Mouse (Mus musculus) T-helper 2 cell (primary cell): ENCODE results near the gene Wdr45.

Source experiments
- in situ Hi-C: fragments of 300-600 bp; cut with MboI, MseI; formaldehyde crosslinking; loops from one replicate; pipeline ENCODE4 v1.15.1; 2025; ENCODE audit warnings: high pct_unique_total_duplicates

The Wdr45 gene

DNA sequence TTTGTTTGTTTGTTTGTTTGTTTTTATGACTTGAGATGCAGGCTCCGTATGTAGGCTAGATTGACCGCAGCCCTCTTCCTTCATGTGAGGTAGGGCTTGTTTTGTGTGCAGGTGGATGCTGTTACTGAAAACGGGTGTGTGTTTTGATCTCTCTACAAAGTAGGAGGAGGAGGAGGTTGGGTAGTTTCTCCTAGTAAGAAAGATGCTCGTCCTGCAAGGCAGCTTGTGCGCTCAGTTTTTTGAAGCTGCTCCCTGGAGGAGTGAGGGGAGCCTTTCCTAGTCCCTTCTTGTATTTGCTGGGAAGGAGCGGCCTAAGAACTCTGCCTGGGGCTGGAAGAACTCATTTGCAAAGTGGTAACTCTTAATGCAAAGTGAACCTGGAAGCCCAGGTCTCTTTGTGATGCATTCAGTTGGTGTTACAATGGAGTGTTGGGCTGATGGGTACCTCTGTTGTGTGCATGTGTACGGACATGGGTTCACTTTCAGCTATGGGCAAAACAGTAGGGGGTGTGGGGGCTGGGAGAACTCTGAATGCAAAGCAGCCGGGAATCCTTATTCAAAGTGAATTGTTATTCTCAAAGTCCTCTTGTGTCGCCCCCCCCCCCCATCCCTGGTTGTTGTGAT is 50.6 kb downstream of the Wdr45 start:
- in situ Hi-C loops = no loop called here

DNA sequence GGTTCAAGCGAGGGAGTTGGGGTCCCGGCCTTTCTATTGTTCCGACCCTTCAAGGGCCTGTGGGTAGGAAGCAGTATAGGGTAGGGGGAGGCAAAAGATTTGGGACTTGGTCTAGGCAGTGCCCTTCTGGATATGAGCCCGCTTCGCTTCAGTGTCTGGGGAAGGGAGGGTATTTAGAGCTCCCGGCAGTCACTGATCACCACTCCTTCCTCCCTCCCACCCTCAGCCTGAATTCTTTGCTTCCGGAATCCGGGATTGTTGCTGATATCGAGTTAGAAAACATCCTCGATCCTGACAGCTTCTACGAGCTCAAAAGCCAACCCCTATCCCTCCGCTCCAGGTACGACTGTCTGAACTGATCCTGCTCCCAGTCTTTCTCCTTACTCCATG is 51.1 kb downstream of the Wdr45 start:
- in situ Hi-C loops = no loop called here

DNA sequence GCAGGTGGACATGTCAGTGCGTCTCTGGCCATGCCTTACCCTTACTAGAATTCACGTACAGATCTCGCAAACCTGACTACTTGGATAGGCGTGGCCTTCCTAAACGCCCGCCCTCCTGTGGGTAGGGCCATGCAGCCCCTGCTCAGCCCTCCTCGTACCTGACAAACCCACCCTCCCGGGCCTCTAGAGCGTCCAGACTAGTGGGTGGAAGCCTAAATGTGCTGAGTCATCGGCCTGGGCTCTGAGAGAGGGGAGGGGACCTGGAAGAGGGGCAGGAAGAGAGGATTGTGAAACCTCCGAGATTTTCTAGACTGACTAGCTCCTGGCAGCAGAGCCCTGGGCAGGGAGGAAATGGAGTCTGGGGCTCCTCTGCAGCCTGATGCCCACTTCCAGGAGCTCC is 51.6 kb downstream of the Wdr45 start:
- in situ Hi-C loops = no loop called here

DNA sequence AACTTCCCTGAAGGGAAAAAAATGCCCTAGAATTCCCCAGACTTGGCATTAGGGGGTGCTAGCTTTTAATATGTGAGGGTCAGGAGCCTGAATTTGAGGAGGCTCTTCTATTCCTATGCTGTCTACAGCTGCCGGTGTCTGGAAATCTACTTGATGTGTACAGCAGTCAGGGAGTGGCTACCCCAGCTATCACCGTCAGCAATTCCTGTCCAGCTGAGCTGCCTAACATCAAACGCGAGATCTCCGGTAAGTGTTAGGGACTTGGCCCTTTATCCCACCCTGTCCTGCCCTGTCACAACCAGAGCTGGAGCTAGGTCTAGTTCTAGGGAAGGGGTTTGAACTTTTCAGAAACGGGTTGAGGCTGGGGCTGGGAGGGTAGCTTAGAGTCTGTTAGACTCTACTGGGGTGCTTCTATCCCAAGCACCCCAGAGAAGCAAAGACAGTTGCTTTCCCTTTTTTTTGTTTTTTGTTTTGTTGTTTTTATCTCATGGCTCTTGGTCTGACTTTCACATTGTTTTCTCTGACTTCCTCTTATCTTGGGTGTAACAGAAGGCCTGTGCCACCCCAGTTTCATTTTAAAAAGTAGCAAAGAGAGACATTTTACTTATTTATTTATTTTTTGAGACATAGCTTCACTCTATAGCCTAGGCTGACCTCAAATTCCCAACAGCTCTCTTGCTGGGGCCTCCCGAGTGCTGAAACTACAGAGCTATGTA is 55.3 kb downstream of the Wdr45 start:
- in situ Hi-C loops = no loop called here

DNA sequence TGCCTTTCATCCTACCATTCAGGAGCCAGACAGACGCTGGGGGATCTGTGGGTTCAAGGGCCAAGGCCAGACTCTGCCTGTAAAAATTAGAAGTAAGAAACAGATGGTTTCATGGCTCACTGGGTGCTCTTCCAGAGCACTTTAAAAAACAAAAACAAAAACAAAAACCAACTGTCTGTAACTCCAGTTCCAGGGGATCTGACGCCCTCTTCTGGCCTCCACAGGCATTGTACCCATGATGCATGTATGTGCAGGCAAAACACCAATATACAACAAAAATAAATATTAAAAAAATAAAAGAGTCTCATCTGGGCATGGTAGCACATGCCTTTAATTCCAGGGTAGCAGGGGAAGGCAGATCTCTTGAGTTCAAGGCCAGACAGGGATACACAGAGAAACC is 58.6 kb downstream of the Wdr45 start:
- in situ Hi-C loops = no loop called here

DNA sequence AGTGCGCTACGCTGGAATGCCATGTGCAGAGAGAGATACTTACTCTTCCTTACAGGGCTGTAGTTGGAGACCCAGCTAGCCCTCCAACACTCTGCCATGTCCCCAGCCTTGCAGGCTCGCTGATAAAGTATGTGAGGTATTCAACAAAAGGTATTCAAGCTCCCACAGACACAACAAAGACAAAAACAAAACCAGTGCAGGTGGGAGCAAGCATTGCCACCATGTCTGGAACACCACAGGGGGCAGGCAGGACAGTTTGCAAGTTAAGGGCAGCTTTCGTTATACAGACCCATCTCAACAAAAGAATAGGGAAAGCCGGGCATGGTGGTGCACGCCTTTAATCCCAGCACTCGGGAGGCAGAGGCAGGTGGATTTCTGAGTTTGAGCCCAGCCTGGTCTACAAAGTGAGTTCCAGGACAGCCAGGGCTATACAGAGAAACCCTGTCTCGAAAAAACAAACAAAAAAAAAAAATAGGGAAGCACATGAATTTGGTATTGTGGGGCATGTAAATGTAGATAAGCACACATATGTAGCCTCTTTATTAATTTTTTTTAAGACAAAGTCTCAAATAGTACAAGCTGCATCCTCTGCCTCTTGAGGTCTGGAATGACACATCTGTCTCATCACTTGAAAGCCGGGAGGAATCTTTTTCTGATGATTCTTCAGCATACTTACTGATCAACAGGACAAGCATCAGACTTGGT is 61.5 kb downstream of the Wdr45 start:
- in situ Hi-C loops = no loop called here

DNA sequence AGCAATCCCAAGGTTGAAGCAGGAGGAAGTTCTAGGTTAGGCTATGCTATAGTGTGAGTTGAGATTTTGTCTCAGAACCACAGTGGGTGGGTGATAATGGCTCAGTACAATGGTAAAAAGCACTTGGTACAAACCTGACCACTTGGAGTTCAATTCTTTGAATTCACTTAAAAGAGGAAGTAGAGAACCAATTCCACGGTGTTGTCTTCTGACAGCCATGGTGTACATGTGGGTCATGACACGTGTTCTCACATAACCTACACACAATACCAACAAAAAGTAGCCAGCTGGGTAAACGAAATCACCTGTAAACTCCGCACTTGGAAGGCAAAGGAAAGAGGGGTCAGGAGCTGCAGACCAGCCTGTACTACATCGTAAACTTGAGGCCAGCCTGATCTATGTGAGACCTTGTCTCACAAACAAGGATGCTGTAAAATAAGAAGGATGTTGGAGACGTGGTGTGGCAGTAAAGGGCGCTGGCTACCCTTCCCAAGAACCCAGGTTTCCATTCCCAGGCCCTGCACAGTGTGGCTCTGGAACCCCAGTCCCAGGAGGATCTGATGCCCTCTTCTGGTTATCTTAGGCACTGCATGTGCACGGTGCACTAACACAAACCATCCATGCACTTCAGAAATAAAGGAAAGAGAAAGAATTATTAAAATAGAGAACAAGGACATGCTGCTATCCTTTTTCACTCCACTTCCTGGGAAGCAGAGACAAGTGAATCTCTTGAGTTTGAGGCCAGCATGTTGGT is 62.4 kb downstream of the Wdr45 start:
- in situ Hi-C loops = no loop called here
